Mouse (Mus musculus) heart, postnatal 0 days (tissue): ENCODE measurements around the gene Mgat1.
"Not testable (repeated sequence)": the region's sequence is repeated elsewhere in the genome, so short reads cannot be mapped to it uniquely, and the experiment has no call there.

Experiments used
- CTCF ChIP-seq: IDR thresholded peaks from 2 replicates; pipeline ENCODE4 v1.5.1; 2016; ENCODE audit warnings: antibody characterized with exemption, control low read depth, low read depth
- EP300 ChIP-seq: IDR thresholded peaks from 2 replicates; pipeline ENCODE4 v1.6.1; 2016; ENCODE audit warnings: antibody characterized with exemption, low read depth

- TF ChIP-seq CTCF, EP300: not testable (repeated sequence)
These were observed 64.6 kb downstream of the Mgat1 start for GRCm38 (mm10) chr11:49308547-49308946.
